ENCODE assay signal across 22 mouse cellular contexts in genomic region chr4:44062816-44063215, GRCm38 (mm10). TPM values are rescaled to one million over a fixed set of nuclear protein-coding genes. Genes with fewer than 3 reads are reported as not detected.
DNase-seq lines count a peak whose midpoint lies in the region; TF ChIP-seq lines count a peak whose summit lies in the region.
"Had no signal": no experiment of that assay in that cellular context is flagged by ENCODE, and none has a peak within 500 bp of the region (broad histone marks: within the 10 kb centered on the region; RNA-seq: fewer than 3 reads in every experiment).

No protein-coding gene starts in this region.

- in situ Hi-C loops in ES-E14 (cut with MboI; ENCODE audit: low sequenced_read_pairs in 2 of 2, unreplicated experiment in 2 of 2): no loop called here

- peaks cover 12% of the 10 kb centered on the region in 2 experiments; a peak in 3 of 4 replicates for H3K4me1 ChIP-seq in ES-E14 (ENCODE audit: control insufficient read depth in 2 of 2, insufficient read depth in 2 of 2, low read length in 2 of 2, poor library complexity in 1 of 2)
- H3K4me1 ChIP-seq: hindbrain, embryonic 13.5 days had no signal

- no peaks in the 10 kb centered on the region for H3K9me3 ChIP-seq in ES-E14 (ENCODE audit: control insufficient read depth, insufficient read depth, low read depth, low read length)
- H3K9me3 ChIP-seq: embryonic facial prominence, embryonic 15.5 days; forebrain, embryonic 10.5 days; forebrain, embryonic 15.5 days; heart, embryonic 10.5 days; hindbrain, embryonic 13.5 days had no signal

- peak overlapping the region; percentile 84 for H3K27ac ChIP-seq in ES-E14 (ENCODE audit: insufficient read depth, low read depth, low read length, poor library complexity, severe bottlenecking)
- H3K27ac ChIP-seq: embryonic facial prominence, embryonic 15.5 days; forebrain, embryonic 10.5 days; forebrain, embryonic 15.5 days; hindbrain, embryonic 13.5 days; hindbrain, postnatal 0 days had no signal

- H3K36me3 ChIP-seq in ES-E14 (ENCODE audit: control insufficient read depth, insufficient read depth, low read length, poor library complexity, severe bottlenecking): peaks cover 3% of the 10 kb centered on the region; the same call in 1 of the 2 replicates
- H3K36me3 ChIP-seq: embryonic facial prominence, embryonic 15.5 days; forebrain, embryonic 15.5 days had no signal

- no peak overlapping the region for H3K4me3 ChIP-seq in ES-E14 (ENCODE audit: insufficient read depth in 1 of 2, low read depth in 1 of 2, low read length in 2 of 2, poor library complexity in 1 of 2, severe bottlenecking in 1 of 2)
- H3K4me3 ChIP-seq: embryonic facial prominence, embryonic 15.5 days; erythroblast, embryonic 14.5 days; forebrain, embryonic 10.5 days; forebrain, embryonic 15.5 days; heart, embryonic 10.5 days; hindbrain, embryonic 13.5 days had no signal

- peak overlapping the region; percentile 18; the same call in 1 of the 2 replicates for H3K9ac ChIP-seq in ES-E14 (ENCODE audit: insufficient read depth, low read depth, low read length, poor library complexity, severe bottlenecking)
- H3K9ac ChIP-seq: embryonic facial prominence, embryonic 15.5 days; forebrain, embryonic 15.5 days; hindbrain, embryonic 13.5 days had no signal

- DNase-seq in right cerebral cortex, adult 18-20 months: peak; percentile 30
- no peak for DNase-seq in right cerebral cortex, adult 2 months (ENCODE audit: low spot score in 2 of 2)
- no peak for DNase-seq in ES-E14 (ENCODE audit: low read depth, low spot score)
- DNase-seq in brain, adult 2 months (ENCODE audit: low read depth, low spot score): peak; percentile 22
- DNase-seq in naive thymus-derived CD4-positive, alpha-beta T cell, adult 2 months (ENCODE audit: low read depth): peak; percentile 23
- DNase-seq in kidney, postnatal 4 days: no peak
- no peak for DNase-seq in Muller cell, postnatal 12 days (ENCODE audit: inconsistent ontology term)
- no peak for DNase-seq in gastrocnemius, postnatal 10 days
- DNase-seq: cerebellum, adult 2 months; cerebellum, postnatal 14 days; embryo, embryonic 11 days; gastrocnemius, postnatal 25 days; heart, adult 18-20 months; heart, postnatal 10 days; kidney, adult 11 months had no signal

TF ChIP-seq in ES-E14, 5 proteins besides CTCF, POLR2A, EP300 and RAD21:
- TF ChIP-seq CHD2 (IDR thresholded peaks at IDR 0.05; ENCODE audit: low read depth, low read length): no peak
- TF ChIP-seq MAFK (IDR thresholded peaks at IDR 0.05; ENCODE audit: insufficient read depth, low read depth, low read length): no peak
- no peak for TF ChIP-seq HCFC1 (IDR thresholded peaks at IDR 0.05; ENCODE audit: borderline replicate concordance, insufficient read depth, low read length)
- TF ChIP-seq ZNF384 (IDR thresholded peaks at IDR 0.05; ENCODE audit: low read depth, low read length): no peak
- no peak for TF ChIP-seq ZC3H11A (IDR thresholded peaks at IDR 0.05; ENCODE audit: borderline replicate concordance, low read depth, low read length)

RNA-seq across cellular contexts. Expression of gene Gne, which starts 21.2 kb away (rescaled TPM):
- total RNA-seq in ES-E14 (2012; rRNA removed): 17.5 and 20.5 TPM in 2 replicates
- 10 to 100 TPM; 17.1 to 24.3 TPM for total RNA-seq in gastrocnemius, postnatal 10 days (2021)

RNA-seq across cellular contexts. Expression of gene Clta, which starts 58.6 kb away (rescaled TPM):
- 261 and 373 TPM in 2 replicates for total RNA-seq in ES-E14 (2012; rRNA removed)
- 100 to 1,000 TPM in 1 of 2 experiments, 10 to 100 TPM in 1; 94.7 to 106 TPM for total RNA-seq in gastrocnemius, postnatal 10 days (2021)

Comparison
In these comparisons a context has a peak if more than half of its experiments do, and no peak if none do; other contexts are left out.
1. DNase-seq: peak in right cerebral cortex, adult 18-20 months (single experiment), brain, adult 2 months (single experiment) and naive thymus-derived CD4-positive, alpha-beta T cell, adult 2 months (single experiment); none in right cerebral cortex, adult 2 months (0 of 2), ES-E14 (single experiment), kidney, postnatal 4 days (0 of 2), Muller cell, postnatal 12 days (single experiment) and gastrocnemius, postnatal 10 days (single experiment).